Mouse (Mus musculus): Measurements from ENCODE around the gene Ccsap.
"Not testable (repeated sequence)": the region's sequence is repeated elsewhere in the genome, so short reads cannot be mapped to it uniquely, and the experiment has no call there.

Gene Ccsap

GRCm38 (mm10) chr8:123832757-123833156 lies 27.3 kb downstream of the Ccsap start:
- no peak for DNase-seq

GRCm38 (mm10) chr8:123827523-123827922 lies 32.5 kb downstream of the Ccsap start:
- no peak for DNase-seq

- DNase-seq: no peak
These were observed 33.3 kb downstream of the Ccsap start for GRCm38 (mm10) chr8:123826758-123827157.

- DNase-seq: no peak
These were observed 34.0 kb downstream of the Ccsap start for GRCm38 (mm10) chr8:123826001-123826400.

GRCm38 (mm10) chr8:123823532-123824123 lies 36.4 kb downstream of the Ccsap start:
- no peak for DNase-seq

- no peak for DNase-seq
These were observed 36.9 kb downstream of the Ccsap start for GRCm38 (mm10) chr8:123823111-123823510.

- DNase-seq: no peak
These were observed 39.2 kb downstream of the Ccsap start for GRCm38 (mm10) chr8:123820780-123821179.

GRCm38 (mm10) chr8:123819683-123820610 lies 40.1 kb downstream of the Ccsap start:
- no peak for DNase-seq

- DNase-seq: no peak
These were observed 42.3 kb downstream of the Ccsap start for GRCm38 (mm10) chr8:123817747-123818146.

- no peak for DNase-seq
These were observed 43.1 kb downstream of the Ccsap start for GRCm38 (mm10) chr8:123816939-123817338.

- DNase-seq: no peak
These were observed 44.7 kb downstream of the Ccsap start for GRCm38 (mm10) chr8:123815325-123815724.

GRCm38 (mm10) chr8:123813892-123814266 lies 46.1 kb downstream of the Ccsap start:
- no peak for DNase-seq

GRCm38 (mm10) chr8:123813173-123813891 lies 46.7 kb downstream of the Ccsap start:
- DNase-seq: no peak

- no peak for DNase-seq
These were observed 47.8 kb downstream of the Ccsap start for GRCm38 (mm10) chr8:123812227-123812626.

- DNase-seq: not testable (repeated sequence)
These were observed 50.7 kb downstream of the Ccsap start for GRCm38 (mm10) chr8:123809342-123809741.

GRCm38 (mm10) chr8:123808671-123809070 lies 51.3 kb downstream of the Ccsap start:
- no peak for DNase-seq

GRCm38 (mm10) chr8:123807852-123808573 lies 52.0 kb downstream of the Ccsap start:
- DNase-seq: no peak

- DNase-seq: no peak
These were observed 53.0 kb downstream of the Ccsap start for GRCm38 (mm10) chr8:123807024-123807431.

GRCm38 (mm10) chr8:123806374-123806935 lies 53.6 kb downstream of the Ccsap start:
- DNase-seq: no peak

GRCm38 (mm10) chr8:123805718-123806373 lies 54.2 kb downstream of the Ccsap start, which contains the start of gene Rab4a:
Rab4a (plus strand) TSS chr8:123805985.
- peak; percentile 82 for DNase-seq

- no peak for DNase-seq
These were observed 54.7 kb downstream of the Ccsap start for GRCm38 (mm10) chr8:123805209-123805717.

- DNase-seq: no peak
These were observed 55.4 kb downstream of the Ccsap start for GRCm38 (mm10) chr8:123804586-123804985.

All from right cerebral cortex, postnatal 25 days (tissue).